Mouse (Mus musculus) CH12F3 (cell line): ENCODE results near the gene Fndc3b.

Experiments
- in situ Hi-C: fragments of 300-500 bp; cut with MboI; formaldehyde crosslinking; loops from 2 replicates; pipeline ENCODE4 v1.14.3; 2020; ENCODE audit warnings: low sequenced_read_pairs

The Fndc3b gene

GRCm38 (mm10) chr3:27624974-27625591 is 86.0 kb downstream of the Fndc3b start:
- in situ Hi-C loops = no loop called here

- in situ Hi-C loops = no loop called here
Measured at GRCm38 (mm10) chr3:27622451-27622850, 88.7 kb downstream of the Fndc3b start.

GRCm38 (mm10) chr3:27621176-27621575 is 89.9 kb downstream of the Fndc3b start:
- in situ Hi-C loops = no loop called here

GRCm38 (mm10) chr3:27617733-27618132 is 93.4 kb downstream of the Fndc3b start:
- in situ Hi-C loops = no loop called here

- in situ Hi-C loops = no loop called here
Measured at GRCm38 (mm10) chr3:27617237-27617499, 93.9 kb downstream of the Fndc3b start.

GRCm38 (mm10) chr3:27616421-27617236 is 94.5 kb downstream of the Fndc3b start:
- in situ Hi-C loops = no loop called here

GRCm38 (mm10) chr3:27615479-27615878 is 95.6 kb downstream of the Fndc3b start:
- in situ Hi-C loops = no loop called here

- in situ Hi-C loops = no loop called here
Measured at GRCm38 (mm10) chr3:27613828-27614227, 97.3 kb downstream of the Fndc3b start.

GRCm38 (mm10) chr3:27613011-27613410 is 98.1 kb downstream of the Fndc3b start:
- in situ Hi-C loops = no loop called here

- in situ Hi-C loops = no loop called here
Measured at GRCm38 (mm10) chr3:27611986-27612385, 99.1 kb downstream of the Fndc3b start.

- in situ Hi-C loops = no loop called here
Measured at GRCm38 (mm10) chr3:27610547-27610946, 100.6 kb downstream of the Fndc3b start.

GRCm38 (mm10) chr3:27610089-27610488 is 101.0 kb downstream of the Fndc3b start:
- in situ Hi-C loops = no loop called here

GRCm38 (mm10) chr3:27607796-27608151 is 103.3 kb downstream of the Fndc3b start:
- in situ Hi-C loops = no loop called here

GRCm38 (mm10) chr3:27607081-27607795 is 103.9 kb downstream of the Fndc3b start:
- in situ Hi-C loops = no loop called here

GRCm38 (mm10) chr3:27606626-27607025 is 104.5 kb downstream of the Fndc3b start:
- in situ Hi-C loops = no loop called here

- in situ Hi-C loops = no loop called here
Measured at GRCm38 (mm10) chr3:27605613-27606012, 105.5 kb downstream of the Fndc3b start.

GRCm38 (mm10) chr3:27605081-27605480 is 106.0 kb downstream of the Fndc3b start:
- in situ Hi-C loops = no loop called here

- in situ Hi-C loops = no loop called here
Measured at GRCm38 (mm10) chr3:27604629-27605028, 106.5 kb downstream of the Fndc3b start.

- in situ Hi-C loops = no loop called here
Measured at GRCm38 (mm10) chr3:27603905-27604620, 107.0 kb downstream of the Fndc3b start.

GRCm38 (mm10) chr3:27600645-27601044 is 110.5 kb downstream of the Fndc3b start:
- in situ Hi-C loops = no loop called here

GRCm38 (mm10) chr3:27600197-27600596 is 110.9 kb downstream of the Fndc3b start:
- in situ Hi-C loops = no loop called here
